Mouse (Mus musculus) adipocyte (in vitro differentiated cells): Measurements from ENCODE around the gene Zwilch.
"Not testable (repeated sequence)": the region's sequence is repeated elsewhere in the genome, so short reads cannot be mapped to it uniquely, and the experiment has no call there.

ENCODE experiments used
- DNase-seq: peaks from one replicate; pipeline ENCODE4 v3.0.0-alpha.2; 2016; ENCODE audit warnings: low spot score

The Zwilch gene

GRCm38 (mm10) chr9:64172816-64173665, at the start of gene Zwilch, which contains the start of gene Rpl4:
Gene Zwilch (minus strand): TSS chr9:64173104.
Gene Rpl4 (plus strand): TSS chr9:64173375.
- peak; percentile 87 for DNase-seq

- DNase-seq, result no peak
Observed at GRCm38 (mm10) chr9:64222098-64222497, 49.2 kb upstream of the Zwilch start.

GRCm38 (mm10) chr9:64221480-64221879, 48.6 kb upstream of the Zwilch start:
- DNase-seq, result no peak

- no peak for DNase-seq
Observed at GRCm38 (mm10) chr9:64220603-64221002, 47.7 kb upstream of the Zwilch start.

GRCm38 (mm10) chr9:64219772-64220420, 47.0 kb upstream of the Zwilch start:
- DNase-seq, result no peak

- no peak for DNase-seq
Observed at GRCm38 (mm10) chr9:64219305-64219704, 46.4 kb upstream of the Zwilch start.

- no peak for DNase-seq
Observed at GRCm38 (mm10) chr9:64217887-64218286, 45.0 kb upstream of the Zwilch start.

GRCm38 (mm10) chr9:64216641-64217040, 43.7 kb upstream of the Zwilch start:
- no peak for DNase-seq

- DNase-seq, result no peak
Observed at GRCm38 (mm10) chr9:64216090-64216489, 43.2 kb upstream of the Zwilch start.

GRCm38 (mm10) chr9:64214452-64214851, 41.5 kb upstream of the Zwilch start:
- DNase-seq, result no peak

- DNase-seq, result no peak
Observed at GRCm38 (mm10) chr9:64207509-64208084, 34.7 kb upstream of the Zwilch start.

- DNase-seq, result peak; percentile 53
Observed at GRCm38 (mm10) chr9:64202866-64203265, 30.0 kb upstream of the Zwilch start.

- no peak for DNase-seq
Observed at GRCm38 (mm10) chr9:64202331-64202730, 29.4 kb upstream of the Zwilch start.

- no peak for DNase-seq
Observed at GRCm38 (mm10) chr9:64199897-64200296, 27.0 kb upstream of the Zwilch start.

- DNase-seq, result not testable (repeated sequence)
Observed at GRCm38 (mm10) chr9:64198763-64199418, 26.0 kb upstream of the Zwilch start.

GRCm38 (mm10) chr9:64198068-64198762, 25.3 kb upstream of the Zwilch start:
- no peak for DNase-seq

- DNase-seq, result no peak
Observed at GRCm38 (mm10) chr9:64197524-64197923, 24.6 kb upstream of the Zwilch start.

- DNase-seq, result no peak
Observed at GRCm38 (mm10) chr9:64195554-64195953, 22.6 kb upstream of the Zwilch start.

- DNase-seq, result no peak
Observed at GRCm38 (mm10) chr9:64193879-64194278, 21.0 kb upstream of the Zwilch start.

GRCm38 (mm10) chr9:64184166-64184840, 11.4 kb upstream of the Zwilch start:
- DNase-seq, result no peak

GRCm38 (mm10) chr9:64183295-64183694, 10.4 kb upstream of the Zwilch start:
- DNase-seq, result not testable (repeated sequence)
